Mouse (Mus musculus): Measurements from ENCODE around the gene Appl1. TPM values are rescaled to one million over a fixed set of nuclear protein-coding genes. Genes with fewer than 3 reads are reported as not detected.

The Appl1 gene
- polyA plus RNA-seq, 1 experiment from 2014 or later: 32.4 TPM

Other genes with a start within 250 kb of the Appl1 start
- 1.1 and 1.8 TPM in 2 replicates for gene Asb14, start 76.7 kb downstream of the Appl1 start, polyA plus RNA-seq (2015; fragmentation: Nextera tagmentation; extraction: Ambion mirVana)
- 0.43 TPM in 1 of 2 replicates, not detected in the other for gene Hesx1, start 23.2 kb upstream of the Appl1 start, polyA plus RNA-seq (2015; fragmentation: Nextera tagmentation; extraction: Ambion mirVana)
- 1.1 and 1.2 TPM in 2 replicates for gene Il17rd, start 67.7 kb upstream of the Appl1 start, polyA plus RNA-seq (2015; fragmentation: Nextera tagmentation; extraction: Ambion mirVana)
- 14.7 and 15.4 TPM in 2 replicates for gene Arhgef3, start 143.7 kb upstream of the Appl1 start, polyA plus RNA-seq (2015; fragmentation: Nextera tagmentation; extraction: Ambion mirVana)

Data from heart, embryonic 15.5 days (tissue).